Mouse (Mus musculus) gastrocnemius, postnatal 25 days (tissue): ENCODE measurements at regions not wholly inside any gene's neighbourhood (a gene's known extent, or its start where the extent isn't known, plus 50 kb on each side); places are given as distances from the start of the nearest gene placed in this dataset.

ENCODE experiments used
- DNase-seq: peaks from one replicate; pipeline ENCODE4 v3.0.0; 2022

- DNase-seq: no peak
These were observed 267.8 kb downstream of the Dhx15 start for GRCm38 (mm10) chr5:51922494-51922893.

- no peak for DNase-seq
These were observed 272.4 kb downstream of the Dhx15 start for GRCm38 (mm10) chr5:51917812-51918448.

- DNase-seq: no peak
These were observed 275.6 kb downstream of the Dhx15 start for GRCm38 (mm10) chr5:51914731-51915130.

GRCm38 (mm10) chr5:51908861-51909260, 281.5 kb downstream of the Dhx15 start:
- no peak for DNase-seq

GRCm38 (mm10) chr5:51906315-51907109, 283.8 kb downstream of the Dhx15 start:
- no peak for DNase-seq

GRCm38 (mm10) chr5:51894159-51894558, 296.2 kb downstream of the Dhx15 start:
- no peak for DNase-seq

GRCm38 (mm10) chr5:51891341-51891740, 299.0 kb downstream of the Dhx15 start:
- DNase-seq: no peak

GRCm38 (mm10) chr5:51888404-51888803, 301.9 kb downstream of the Dhx15 start:
- DNase-seq: no peak

GRCm38 (mm10) chr5:51882594-51882993, 307.7 kb downstream of the Dhx15 start:
- no peak for DNase-seq

- no peak for DNase-seq
These were observed 308.1 kb downstream of the Dhx15 start for GRCm38 (mm10) chr5:51882173-51882572.

- DNase-seq: no peak
These were observed 309.3 kb upstream of the Ppargc1a start for GRCm38 (mm10) chr5:51876846-51877245.

GRCm38 (mm10) chr5:51873571-51873970, 306.0 kb upstream of the Ppargc1a start:
- no peak for DNase-seq

- no peak for DNase-seq
These were observed 304.2 kb upstream of the Ppargc1a start for GRCm38 (mm10) chr5:51871735-51872134.

- no peak for DNase-seq
These were observed 300.7 kb upstream of the Ppargc1a start for GRCm38 (mm10) chr5:51868223-51868713.

- DNase-seq: no peak
These were observed 298.5 kb upstream of the Ppargc1a start for GRCm38 (mm10) chr5:51866002-51866401.

- no peak for DNase-seq
These were observed 293.0 kb upstream of the Ppargc1a start for GRCm38 (mm10) chr5:51860496-51860895.

- DNase-seq: no peak
These were observed 286.1 kb upstream of the Ppargc1a start for GRCm38 (mm10) chr5:51853456-51854124.

GRCm38 (mm10) chr5:51850091-51850490, 282.6 kb upstream of the Ppargc1a start:
- no peak for DNase-seq

GRCm38 (mm10) chr5:51849236-51849635, 281.7 kb upstream of the Ppargc1a start:
- no peak for DNase-seq

- no peak for DNase-seq
These were observed 274.7 kb upstream of the Ppargc1a start for GRCm38 (mm10) chr5:51842189-51842588.

- no peak for DNase-seq
These were observed 274.2 kb upstream of the Ppargc1a start for GRCm38 (mm10) chr5:51841763-51842162.

GRCm38 (mm10) chr5:51840638-51841329, 273.3 kb upstream of the Ppargc1a start:
- no peak for DNase-seq
